ENCODE assay signal across 9 mouse cellular contexts in genomic region chr3:38116071-38116787, GRCm38 (mm10).
A peak's percentile ranks its signal among the peaks of the same experiment; 100 is the strongest.
DNase-seq lines count a peak whose midpoint lies in the region; ATAC-seq and TF ChIP-seq lines count a peak whose summit lies in the region.
"Had no signal": no experiment of that assay in that cellular context is flagged by ENCODE, and none has a peak within 500 bp of the region (broad histone marks: within the 10 kb centered on the region; RNA-seq: fewer than 3 reads in every experiment).

No protein-coding gene starts in this region.

- H3K4me2 ChIP-seq in forebrain, postnatal 0 days (ENCODE audit: low read depth) = no peak overlapping the region
- no peak overlapping the region for H3K4me2 ChIP-seq in forebrain, embryonic 11.5 days (ENCODE audit: low read depth, low read length, severe bottlenecking)
- peak overlapping the region; percentile 14 for H3K4me2 ChIP-seq in stomach, embryonic 14.5 days (replicated peaks; ENCODE audit: low read depth, low read length)

- H3K27ac ChIP-seq in forebrain, postnatal 0 days (ENCODE audit: low read depth, low read length) = no peak overlapping the region
- H3K27ac ChIP-seq in forebrain, embryonic 11.5 days (ENCODE audit: low read depth, low read length) = no peak overlapping the region
- peak overlapping the region; percentile 67; the same call in 1 of the 2 replicates for H3K27ac ChIP-seq in stomach, embryonic 14.5 days (ENCODE audit: low read length)

- H3K9me3 ChIP-seq in forebrain, postnatal 0 days (ENCODE audit: low read length) = no peaks in the 10 kb centered on the region
- no peaks in the 10 kb centered on the region for H3K9me3 ChIP-seq in forebrain, embryonic 11.5 days (ENCODE audit: control insufficient read depth, low read length)
- H3K9me3 ChIP-seq in stomach, embryonic 14.5 days (ENCODE audit: control insufficient read depth, low read depth, low read length) = no peaks in the 10 kb centered on the region

- WGBS in forebrain, postnatal 0 days = 71% methylated on average over 7 of the region's 7 CpGs
- WGBS in forebrain, embryonic 11.5 days = 72% methylated on average over 7 of the region's 7 CpGs
- WGBS in stomach, embryonic 14.5 days = 15% methylated on average over 7 of the region's 7 CpGs

- no peaks in the 10 kb centered on the region for H3K36me3 ChIP-seq in forebrain, postnatal 0 days (ENCODE audit: insufficient read depth)
- H3K36me3 ChIP-seq in forebrain, embryonic 11.5 days (ENCODE audit: control insufficient read depth, insufficient read depth, low read length) = no peaks in the 10 kb centered on the region
- H3K36me3 ChIP-seq in stomach, embryonic 14.5 days (ENCODE audit: control insufficient read depth, insufficient read depth, low read length) = no peaks in the 10 kb centered on the region

- no peak for DNase-seq in forebrain, postnatal 0 days
- no peak for DNase-seq in forebrain, embryonic 11.5 days (ENCODE audit: low spot score)
- DNase-seq in lung, postnatal 10 days = peak; percentile 21
- no peak for DNase-seq in lung, postnatal 36 days
- DNase-seq in kidney, adult 9 months = peak; percentile 84
- no peak for DNase-seq in right cerebral cortex, adult 18-20 months
- DNase-seq in thymus, postnatal 0 days (ENCODE audit: low spot score) = no peak

- TF ChIP-seq CTCF in forebrain, postnatal 0 days (IDR thresholded peaks at IDR 0.05; ENCODE audit: low read depth) = 0 out of 2 replicates have a peak, but pooled peaks have one; percentile 27

- H3K4me1 ChIP-seq in forebrain, postnatal 0 days (ENCODE audit: insufficient read depth) = no peaks in the 10 kb centered on the region
- H3K4me1 ChIP-seq in forebrain, embryonic 11.5 days (replicated peaks; ENCODE audit: control insufficient read depth, insufficient read depth, low read length) = no peaks in the 10 kb centered on the region
- peaks cover 10% of the 10 kb centered on the region; the same call in 1 of the 2 replicates for H3K4me1 ChIP-seq in stomach, embryonic 14.5 days (ENCODE audit: control insufficient read depth, insufficient read depth, low read length)

- H3K9ac ChIP-seq in forebrain, postnatal 0 days = no peak overlapping the region
- no peak overlapping the region for H3K9ac ChIP-seq in forebrain, embryonic 11.5 days (ENCODE audit: low read length)
- no peak overlapping the region for H3K9ac ChIP-seq in stomach, embryonic 14.5 days (replicated peaks; ENCODE audit: low read depth, low read length)

- no peak for ATAC-seq in forebrain, postnatal 0 days
- ATAC-seq in forebrain, embryonic 11.5 days (replicated peaks; ENCODE audit: low FRiP score) = no peak
- peak; percentile 56; the same call in 1 of the 2 replicates for ATAC-seq in stomach, embryonic 14.5 days (ENCODE audit: insufficient number of reproducible peaks, insufficient read depth, low FRiP score, low read depth)
- ATAC-seq: forebrain, embryonic 14.5 days had no signal

- no peak overlapping the region for H3K4me3 ChIP-seq in forebrain, postnatal 0 days (ENCODE audit: low read depth, low read length)
- H3K4me3 ChIP-seq in forebrain, embryonic 11.5 days (ENCODE audit: low read depth, low read length) = no peak overlapping the region
- H3K4me3 ChIP-seq in stomach, embryonic 14.5 days (ENCODE audit: low read depth, low read length) = no peak overlapping the region

- no peaks in the 10 kb centered on the region for H3K27me3 ChIP-seq in forebrain, postnatal 0 days (ENCODE audit: insufficient read depth, low read length)
- no peaks in the 10 kb centered on the region for H3K27me3 ChIP-seq in forebrain, embryonic 11.5 days (ENCODE audit: control insufficient read depth, insufficient read depth, low read length)
- no peaks in the 10 kb centered on the region for H3K27me3 ChIP-seq in stomach, embryonic 14.5 days (ENCODE audit: control insufficient read depth, insufficient read depth, low read length)

Comparison
In these comparisons a context has a peak if more than half of its experiments do, and no peak if none do; other contexts are left out.
1. DNase-seq: peak in lung, postnatal 10 days (single experiment) and kidney, adult 9 months (single experiment); none in forebrain, postnatal 0 days (single experiment), forebrain, embryonic 11.5 days (single experiment), lung, postnatal 36 days (single experiment), right cerebral cortex, adult 18-20 months (single experiment) and thymus, postnatal 0 days (single experiment).